Mouse (Mus musculus): ENCODE measurements around the gene Mbnl2.

- TF ChIP-seq ZC3H11A (IDR thresholded peaks at IDR 0.05; ENCODE audit: borderline replicate concordance, low read depth, low read length), result no peak
- TF ChIP-seq CHD2 (IDR thresholded peaks at IDR 0.05; ENCODE audit: low read depth, low read length), result no peak
- TF ChIP-seq HCFC1 (IDR thresholded peaks at IDR 0.05; ENCODE audit: borderline replicate concordance, insufficient read depth, low read length), result no peak
- TF ChIP-seq MAFK (IDR thresholded peaks at IDR 0.05; ENCODE audit: insufficient read depth, low read depth, low read length), result no peak
Observed at GRCm38 (mm10) chr14:120302913-120303548, 27.6 kb downstream of the Mbnl2 start.
